Mouse (Mus musculus) ES-E14 (cell line): ENCODE results near the gene Olfr1442.

Source experiments
- CHD2 ChIP-seq: IDR thresholded peaks from 2 replicates; pipeline ENCODE4 v1.6.1; 2014; ENCODE audit warnings: mild to moderate bottlenecking, low read depth, low read length, inconsistent platforms
- MAFK ChIP-seq: IDR thresholded peaks from 2 replicates; pipeline ENCODE4 v1.6.1; 2014; ENCODE audit warnings: mild to moderate bottlenecking, low read depth, low read length, inconsistent platforms; ENCODE audit not compliant: insufficient read depth
- ZC3H11A ChIP-seq: IDR thresholded peaks from 2 replicates; pipeline ENCODE4 v1.6.1; 2012; ENCODE audit warnings: low read depth, mild to moderate bottlenecking, inconsistent platforms, low read length, borderline replicate concordance
- ZNF384 ChIP-seq: IDR thresholded peaks from 2 replicates; pipeline ENCODE4 v1.6.1; 2012; ENCODE audit warnings: low read depth, low read length, inconsistent platforms

GRCm38 (mm10) chr19:12695590-12695989, 25.4 kb downstream of the Olfr1442 start, which contains the start of gene Keg1:
- TF ChIP-seq ZC3H11A (no peak), ZNF384 (no peak), MAFK (no peak), CHD2 (no peak)
